Mouse (Mus musculus) brown adipose tissue, adult 24 weeks (tissue): Measurements from ENCODE around the gene Sgf29. TPM values are rescaled to one million over a fixed set of nuclear protein-coding genes. Genes with fewer than 3 reads are reported as not detected.

Experiments
- H3K27ac ChIP-seq: fragments of 200-500 bp; replicated peaks from 2 replicates; pipeline ENCODE4 v1.5.1; 2012; ENCODE audit warnings: low read depth, mild to moderate bottlenecking, low read length
- H3K4me1 ChIP-seq: fragments of 200-500 bp; 2 replicates; pipeline ENCODE4 v1.6.1; 2012; ENCODE audit warnings: low read length, mixed read lengths; ENCODE audit not compliant: control insufficient read depth, insufficient read depth, insufficient read length
- H3K4me3 ChIP-seq: fragments of 200-500 bp; 2 replicates; pipeline ENCODE4 v1.5.1; 2012; ENCODE audit warnings: low read depth, mild to moderate bottlenecking, low read length, moderate library complexity; ENCODE audit not compliant: insufficient read depth
- polyA plus RNA-seq: library from polyadenylated mRNA; stranded (reverse); fragments of >200 nt; gene quantifications from 2 replicates; pipeline ENCODE4 v1.2.4, GENCODE M21; 2012; ENCODE audit not compliant: missing spikeins, insufficient read depth, insufficient read length

Sgf29 gene
- polyA plus RNA-seq, 1 experiment, result 18.3 TPM

DNA sequence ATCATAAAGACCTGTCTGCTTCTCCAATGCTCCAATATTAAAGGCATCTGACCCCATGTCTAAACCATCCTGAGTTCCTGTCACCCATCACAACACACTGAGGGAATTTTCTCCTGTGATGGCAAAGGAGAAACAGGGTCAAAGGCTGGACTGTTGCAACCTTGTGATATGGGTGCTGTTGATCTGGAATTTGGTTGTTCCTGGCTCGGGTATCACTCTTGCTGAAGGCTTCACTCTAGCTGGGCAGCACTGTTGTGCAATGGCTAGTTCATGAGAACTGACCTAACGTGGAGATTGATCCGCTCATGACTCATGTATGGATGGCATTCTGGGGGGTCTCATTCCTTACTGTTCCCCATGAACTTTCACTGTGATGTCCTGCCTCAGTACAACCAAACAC lies 39.9 kb downstream of the Sgf29 start:
- Histone ChIP-seq H3K4me1 (no peaks in the 10 kb centered on the region), H3K27ac (no peak overlapping the region)

DNA sequence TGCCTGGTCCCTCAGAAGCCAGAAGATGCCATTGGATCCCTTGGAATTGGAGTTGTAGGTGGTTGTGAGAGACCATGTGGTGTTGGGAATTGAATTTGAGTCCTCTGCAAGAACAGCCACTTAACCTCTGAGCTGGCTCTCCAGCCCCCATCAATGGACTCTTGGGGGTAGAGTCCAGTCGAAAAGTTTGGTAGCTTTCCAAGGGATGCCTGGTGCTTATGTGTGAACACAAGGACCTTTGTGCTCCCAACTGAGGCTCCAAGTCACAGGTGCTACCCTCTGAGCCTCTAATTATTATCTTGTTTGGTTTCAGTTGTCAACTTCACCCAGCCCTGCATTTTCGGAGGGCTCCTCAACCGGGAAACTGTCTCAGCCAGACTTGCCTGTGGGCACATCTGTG lies 41.6 kb downstream of the Sgf29 start:
- H3K4me3 ChIP-seq, result no peak overlapping the region

More for the DNA sequence above, 39.9 kb downstream of the Sgf29 start:
- H3K4me3 ChIP-seq, result no peak overlapping the region

DNA sequence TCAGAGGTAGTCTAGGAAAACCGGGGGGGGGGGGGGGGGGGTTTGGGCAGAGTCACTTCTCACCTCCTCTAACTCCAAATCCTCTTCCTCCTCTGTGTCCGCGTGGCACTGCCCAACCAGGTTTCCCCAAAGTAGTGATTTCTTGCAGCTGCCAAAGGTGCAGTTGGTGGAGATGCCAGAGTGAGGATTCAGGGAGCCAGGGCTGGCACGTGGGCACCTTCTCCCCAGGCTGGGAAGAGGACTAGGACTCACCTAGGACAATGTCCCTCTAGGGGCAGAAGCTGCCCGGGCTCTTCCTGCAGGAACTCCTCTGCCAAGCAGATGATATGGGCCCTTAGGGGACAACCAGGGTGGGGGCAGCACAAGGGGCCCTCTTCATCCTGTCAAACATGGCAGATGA lies 42.6 kb downstream of the Sgf29 start:
- no peak overlapping the region for H3K27ac ChIP-seq
- peaks cover 2% of the 10 kb centered on the region; the same call in 1 of the 2 replicates for H3K4me1 ChIP-seq
- H3K4me3 ChIP-seq, result no peak overlapping the region

More for the DNA sequence above, 41.6 kb downstream of the Sgf29 start:
- Histone ChIP-seq H3K4me1 (0 out of 2 replicates have a peak, but pooled peaks cover 2% of the 10 kb centered on the region), H3K27ac (no peak overlapping the region)

DNA sequence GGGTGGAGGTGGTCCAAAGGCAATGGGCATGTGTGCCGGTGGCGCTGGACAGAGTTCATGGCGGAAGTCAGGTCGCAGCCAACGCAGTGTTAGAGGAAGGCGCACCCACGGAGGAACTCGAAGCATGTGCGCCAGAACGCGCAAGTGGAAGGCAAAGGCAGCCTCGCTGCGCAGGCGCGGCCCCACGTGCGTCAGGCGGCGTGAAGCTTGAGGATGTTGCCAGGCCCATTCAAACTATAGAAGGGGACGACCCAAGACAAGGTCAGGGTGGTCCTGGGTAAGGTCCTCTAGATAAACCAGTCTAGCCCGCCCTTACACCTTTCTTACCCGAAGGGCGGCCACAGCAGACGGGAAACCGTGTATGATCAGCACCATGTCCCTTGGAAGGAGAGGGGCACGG lies 43.3 kb downstream of the Sgf29 start:
- Histone ChIP-seq H3K27ac (no peak overlapping the region), H3K4me1 (peaks cover 2% of the 10 kb centered on the region; the same call in 1 of the 2 replicates), H3K4me3 (no peak overlapping the region)

DNA sequence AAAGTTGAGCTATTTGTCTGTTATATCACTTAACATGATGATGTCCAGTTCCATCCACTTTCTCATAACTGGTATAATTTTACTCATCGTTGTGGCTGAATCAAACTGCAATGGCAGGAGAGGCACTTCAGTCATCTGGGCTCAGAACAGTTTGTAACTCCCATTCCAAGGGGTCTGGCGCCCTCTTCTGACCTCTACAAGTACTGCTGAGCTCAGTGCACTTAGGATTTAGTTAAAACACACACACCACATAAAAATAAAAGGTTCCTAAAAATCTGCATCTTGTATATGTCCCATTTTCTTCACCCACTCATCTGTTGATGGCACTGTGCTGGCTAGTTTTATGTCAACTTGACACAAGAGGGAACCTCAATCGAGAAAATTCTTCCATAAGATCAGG lies 44.1 kb downstream of the Sgf29 start:
- no peak overlapping the region for H3K27ac ChIP-seq
- no peak overlapping the region for H3K4me3 ChIP-seq
- peaks cover 2% of the 10 kb centered on the region; the same call in 1 of the 2 replicates for H3K4me1 ChIP-seq

DNA sequence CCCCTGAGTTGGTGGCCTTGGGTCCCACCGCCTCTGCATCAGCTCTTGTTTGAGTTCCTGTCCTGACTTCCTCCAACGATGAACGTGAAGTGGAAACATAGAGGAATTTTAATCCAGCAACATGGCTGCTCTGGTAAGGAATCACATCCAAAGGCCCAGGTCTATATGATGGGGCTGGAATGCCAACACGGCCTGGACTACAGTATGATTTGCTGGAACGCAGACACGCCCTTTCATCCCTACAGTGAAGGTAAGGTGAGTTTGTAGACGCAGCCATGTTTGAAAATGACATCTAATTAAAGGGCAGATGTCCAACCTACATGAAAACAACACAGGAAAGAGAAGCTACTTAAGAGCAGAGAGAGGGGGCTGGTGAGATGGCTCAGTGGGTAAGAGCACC lies 44.7 kb downstream of the Sgf29 start:
- Histone ChIP-seq H3K4me1 (peaks cover 2% of the 10 kb centered on the region; the same call in 1 of the 2 replicates), H3K4me3 (no peak overlapping the region), H3K27ac (no peak overlapping the region)

DNA sequence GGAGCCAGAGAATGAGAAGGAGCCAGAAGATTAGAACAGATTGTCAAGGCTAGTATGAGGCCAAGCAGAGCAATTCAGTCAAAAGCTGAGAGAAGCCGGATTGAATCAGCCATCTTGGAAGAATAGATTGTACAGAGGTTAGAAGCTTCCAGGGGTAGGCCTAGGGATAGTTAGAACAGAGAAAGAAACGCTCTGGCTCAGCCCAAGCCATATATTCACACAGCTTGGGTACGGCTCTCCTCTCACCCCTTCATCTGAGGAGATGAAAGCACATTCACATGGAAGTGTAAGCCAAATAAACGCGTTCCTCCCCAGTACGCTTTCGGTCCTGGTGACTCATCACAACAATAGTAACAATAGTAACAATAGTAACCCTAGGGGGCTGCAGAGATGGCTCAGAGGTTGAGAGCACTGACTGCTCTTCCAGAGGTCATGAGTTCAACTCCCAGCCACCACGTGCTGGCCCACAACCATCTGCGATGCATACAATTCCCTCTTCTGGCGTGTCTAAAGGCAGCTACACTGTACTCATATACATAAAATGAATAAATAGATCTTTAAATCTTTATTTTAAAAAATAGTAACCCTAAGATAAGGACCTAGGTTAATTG lies 45.4 kb downstream of the Sgf29 start:
- peak overlapping the region; percentile 15; the same call in 1 of the 2 replicates for H3K27ac ChIP-seq
- H3K4me3 ChIP-seq, result peak overlapping the region; percentile 82; the same call in 1 of the 2 replicates
- H3K4me1 ChIP-seq, result peaks cover 2% of the 10 kb centered on the region; the same call in 1 of the 2 replicates

DNA sequence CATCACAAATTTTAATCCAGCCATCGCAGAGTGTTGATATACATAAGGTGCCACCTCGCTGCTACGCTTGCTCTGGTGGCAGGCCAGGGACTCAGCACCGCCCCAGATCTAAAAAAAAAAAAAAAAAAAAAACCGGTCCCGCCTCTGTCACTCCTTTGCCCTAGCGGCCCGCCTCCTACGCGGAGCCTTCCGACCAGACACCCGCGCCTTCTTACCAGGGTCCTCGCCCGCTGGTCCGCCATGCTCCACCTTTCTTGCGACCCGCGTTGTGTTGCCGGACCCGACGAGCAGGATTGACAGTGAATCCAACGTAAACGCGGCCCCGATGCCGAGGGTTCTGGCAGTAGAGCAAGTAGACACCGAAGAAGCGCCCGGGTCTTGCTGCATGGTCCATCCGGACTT lies 46.1 kb downstream of the Sgf29 start, which contains the start of gene Bola2:
Bola2 (plus strand) TSS at position 192 of the 402 bp plus-strand sequence.
- Histone ChIP-seq H3K4me3 (peak within 1 kb of the TSS; percentile 82), H3K4me1 (peaks cover 2% of the 10 kb centered on the region; the same call in 1 of the 2 replicates), H3K27ac (peak within 1 kb of the TSS; percentile 83)

DNA sequence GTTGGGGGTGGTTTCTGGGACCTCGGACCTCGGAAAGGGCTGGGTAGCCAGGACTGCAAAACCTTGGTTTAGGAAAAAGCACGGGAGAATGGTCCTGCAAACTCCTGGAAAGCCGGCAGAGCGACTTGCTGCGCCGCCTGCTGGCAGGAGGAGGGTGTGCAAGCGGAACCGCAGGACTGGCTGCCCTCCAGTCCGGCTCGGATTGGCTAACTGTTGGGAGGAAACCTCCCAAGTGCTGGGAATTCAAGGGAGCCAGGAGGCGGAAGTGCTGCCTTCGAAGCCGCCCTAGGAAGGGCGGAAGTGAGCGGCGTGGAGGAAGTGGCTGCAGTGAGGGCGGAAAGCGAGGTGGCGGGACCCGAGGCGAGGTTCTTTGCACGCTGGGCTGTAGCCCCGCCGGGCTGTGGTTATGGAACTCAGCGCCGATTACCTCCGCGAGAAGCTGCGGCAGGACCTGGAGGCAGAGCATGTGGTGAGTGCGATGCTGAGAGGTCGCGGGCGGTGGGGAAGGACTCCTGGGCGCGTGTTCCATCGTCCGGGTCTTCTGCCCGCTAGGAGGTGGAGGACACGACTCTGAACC lies 46.6 kb downstream of the Sgf29 start, which contains the start of gene Slx1b:
Slx1b (minus strand) TSS at position 154 of the 577 bp plus-strand sequence.
- Histone ChIP-seq H3K4me3 (peak within 1 kb of the TSS; percentile 82), H3K27ac (peak within 1 kb of the TSS; percentile 83), H3K4me1 (peaks cover 2% of the 10 kb centered on the region; the same call in 1 of the 2 replicates)

DNA sequence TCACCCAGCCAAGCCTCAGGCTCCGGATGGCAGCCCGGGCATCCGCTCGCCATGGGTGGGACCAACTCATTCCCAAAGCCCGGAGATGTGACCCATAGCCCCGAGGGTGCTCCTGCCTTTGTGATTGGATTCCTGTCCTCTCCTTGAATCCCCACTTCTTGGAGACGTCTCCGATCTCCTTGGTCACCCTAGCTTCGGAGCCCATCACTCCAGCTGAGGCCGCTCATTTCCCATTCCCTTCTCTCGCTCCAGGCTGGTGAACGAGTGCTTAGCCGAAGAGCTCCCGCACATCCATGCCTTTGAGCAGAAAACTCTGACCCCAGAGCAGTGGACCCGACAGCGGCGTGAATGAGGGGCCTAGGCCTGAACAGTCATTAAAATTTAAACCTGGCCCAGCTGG lies 47.2 kb downstream of the Sgf29 start:
- peaks cover 2% of the 10 kb centered on the region; the same call in 1 of the 2 replicates for H3K4me1 ChIP-seq
- peak overlapping the region; percentile 80 for H3K4me3 ChIP-seq
- H3K27ac ChIP-seq, result no peak overlapping the region

DNA sequence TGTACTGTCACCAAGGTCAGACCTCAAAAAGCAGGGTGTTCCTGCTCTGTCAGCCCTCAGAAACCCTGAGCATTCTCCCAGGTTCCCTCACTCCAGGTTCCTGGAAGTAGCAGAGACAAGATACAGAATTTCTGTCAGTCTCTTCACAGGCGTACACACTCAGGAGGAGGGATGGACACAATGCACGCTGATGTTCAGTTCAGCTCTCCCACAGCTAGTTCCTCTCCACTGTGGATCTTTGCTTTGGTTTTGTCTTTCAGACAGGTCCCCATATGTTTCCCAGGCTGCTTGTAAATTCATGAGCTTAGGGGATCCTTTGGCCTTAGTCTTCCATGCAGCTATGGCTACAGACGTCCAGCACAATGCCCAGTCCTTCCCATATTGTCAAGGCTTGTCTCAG lies 47.8 kb downstream of the Sgf29 start:
- H3K4me3 ChIP-seq, result peak overlapping the region; percentile 80

DNA sequence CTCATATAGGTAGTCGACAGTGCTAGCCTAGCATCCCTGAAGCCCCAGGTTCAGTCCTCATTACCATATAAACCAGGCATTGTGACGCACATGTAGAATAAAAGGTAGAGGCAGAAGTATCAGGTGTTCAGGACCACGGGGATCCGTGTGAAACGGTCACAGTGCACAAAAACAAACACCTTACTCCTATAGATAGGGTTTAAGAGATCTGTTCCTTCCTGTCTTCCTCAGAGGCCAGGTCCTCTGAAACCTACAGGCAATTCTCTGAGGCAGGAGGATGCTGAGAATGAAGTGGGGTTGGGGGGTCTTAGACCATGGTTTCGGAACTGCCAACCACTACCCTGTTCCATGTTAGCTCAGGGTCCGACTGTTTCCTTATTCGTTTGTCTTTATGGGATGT lies 48.7 kb downstream of the Sgf29 start:
- H3K27ac ChIP-seq, result no peak overlapping the region
- H3K4me3 ChIP-seq, result no peak overlapping the region
- peaks cover 2% of the 10 kb centered on the region; the same call in 1 of the 2 replicates for H3K4me1 ChIP-seq

More for the DNA sequence above, 47.8 kb downstream of the Sgf29 start:
- H3K27ac ChIP-seq, result no peak overlapping the region
- peaks cover 2% of the 10 kb centered on the region; the same call in 1 of the 2 replicates for H3K4me1 ChIP-seq

DNA sequence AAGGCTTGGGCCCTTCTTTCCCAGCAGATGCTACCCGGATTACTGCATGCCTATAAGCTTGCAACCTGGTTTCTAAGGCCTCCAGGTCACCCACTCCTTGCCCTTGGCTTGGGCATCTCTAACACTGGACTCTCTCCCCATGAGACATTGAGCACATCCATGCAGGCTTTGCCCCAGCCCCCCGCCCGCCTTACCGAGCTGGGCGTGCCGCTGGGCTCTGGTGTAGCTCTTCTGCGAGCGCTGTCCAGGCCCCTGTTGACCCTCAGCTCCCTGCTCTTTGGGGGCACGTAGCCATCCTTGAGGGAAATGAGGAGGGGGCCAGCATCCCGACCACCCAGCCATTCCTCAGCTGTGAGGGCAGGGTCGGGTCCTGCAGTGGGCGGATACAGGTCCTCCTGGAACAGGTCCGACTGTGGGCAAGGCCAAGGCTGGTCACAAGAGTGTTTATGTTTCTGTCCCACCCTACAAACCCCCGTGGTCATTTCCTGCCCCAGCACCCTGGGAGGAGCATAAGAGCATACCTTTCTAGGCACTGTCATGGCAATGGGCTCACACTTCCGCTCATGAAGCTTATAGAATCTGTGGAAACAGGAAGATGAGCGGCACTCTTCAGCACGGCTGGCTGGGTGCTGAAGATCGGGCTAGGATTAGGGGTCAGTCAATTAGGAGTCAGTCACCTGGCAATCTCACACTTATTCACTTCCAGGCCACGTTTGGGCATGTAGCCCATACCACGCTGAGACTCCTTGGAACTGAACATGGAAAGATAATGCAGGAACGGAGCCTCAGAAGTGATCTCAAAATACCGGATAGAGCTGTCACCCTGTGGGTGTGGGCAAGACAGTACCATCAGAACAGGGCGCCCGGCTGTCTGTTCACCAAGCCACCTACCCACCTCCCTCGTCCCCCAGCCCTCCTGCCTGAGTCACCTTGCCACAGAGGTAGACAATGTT lies 51.2 kb downstream of the Sgf29 start:
- no peak overlapping the region for H3K4me3 ChIP-seq
- peaks cover 3% of the 10 kb centered on the region; the same call in 1 of the 2 replicates for H3K4me1 ChIP-seq
- H3K27ac ChIP-seq, result no peak overlapping the region

DNA sequence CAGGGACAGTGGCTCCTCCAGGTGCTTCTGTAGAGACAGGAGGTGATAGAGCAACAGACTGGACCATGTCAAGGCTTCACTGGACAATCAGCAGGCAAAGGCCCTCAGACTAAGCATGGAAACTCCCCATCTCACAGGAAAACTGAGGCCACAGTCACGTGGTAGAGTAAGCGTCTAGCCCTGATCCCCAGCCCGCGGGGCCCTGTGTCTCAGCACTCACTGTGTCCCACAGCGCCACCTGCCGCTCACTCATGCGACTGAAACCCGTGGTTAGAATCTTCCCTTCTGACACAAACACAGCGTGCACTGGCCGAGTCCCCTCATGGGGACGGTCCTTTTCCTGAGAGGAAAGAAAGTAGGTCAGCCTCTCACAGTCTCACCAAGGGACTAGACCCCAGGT lies 52.0 kb downstream of the Sgf29 start:
- H3K4me1 ChIP-seq, result peaks cover 3% of the 10 kb centered on the region; the same call in 1 of the 2 replicates
- peak overlapping the region; percentile 17; the same call in 1 of the 2 replicates for H3K4me3 ChIP-seq
- H3K27ac ChIP-seq, result no peak overlapping the region
